Comparison of ENCODE assay signal across 8 mouse cellular contexts in the genomic region with DNA sequence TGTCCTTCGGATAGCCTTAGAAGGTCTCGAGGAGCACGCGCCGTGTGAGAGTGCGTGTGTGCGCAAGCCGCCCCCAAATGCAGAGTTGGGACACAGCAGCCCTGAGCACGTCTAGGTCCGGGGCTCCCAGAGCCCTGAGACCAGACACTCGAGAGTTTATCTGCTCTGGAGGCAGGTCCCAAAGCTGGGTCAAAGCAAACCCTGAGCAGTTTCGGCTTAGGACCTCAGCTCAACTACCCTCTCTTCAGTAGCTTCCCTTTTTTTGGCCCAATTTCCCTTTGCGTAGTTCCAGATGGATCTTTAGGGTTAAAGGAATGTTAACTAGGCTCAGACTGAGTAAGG. TPM values are rescaled to one million over a fixed set of nuclear protein-coding genes. Genes with fewer than 3 reads are reported as not detected.
DNase-seq lines count a peak whose midpoint lies in the region; ATAC-seq lines count a peak whose summit lies in the region.

No protein-coding gene starts in this region.

- no peak overlapping the region for H3K27ac ChIP-seq in kidney, embryonic 15.5 days
- H3K27ac ChIP-seq in embryonic facial prominence, embryonic 13.5 days, result no peak overlapping the region
- H3K27ac ChIP-seq in hindbrain, embryonic 15.5 days (replicated peaks), result peak overlapping the region; percentile 65
- peak overlapping the region; percentile 68 for H3K27ac ChIP-seq in midbrain, embryonic 16.5 days (ENCODE audit: low read length)

- H3K9me3 ChIP-seq in kidney, embryonic 15.5 days (replicated peaks), result no peaks in the 10 kb centered on the region
- no peaks in the 10 kb centered on the region for H3K9me3 ChIP-seq in embryonic facial prominence, embryonic 13.5 days
- no peaks in the 10 kb centered on the region for H3K9me3 ChIP-seq in hindbrain, embryonic 15.5 days
- H3K9me3 ChIP-seq in midbrain, embryonic 16.5 days (replicated peaks; ENCODE audit: control insufficient read depth, low read length, poor library complexity, severe bottlenecking), result no peaks in the 10 kb centered on the region

- 13% methylated on average over 13 of the region's 13 CpGs for WGBS in kidney, embryonic 15.5 days
- WGBS in embryonic facial prominence, embryonic 13.5 days, result 11% methylated on average over 13 of the region's 13 CpGs
- WGBS in hindbrain, embryonic 15.5 days, result 11% methylated on average over 13 of the region's 13 CpGs
- 11% methylated on average over 13 of the region's 13 CpGs for WGBS in midbrain, embryonic 16.5 days

- no peaks in the 10 kb centered on the region for H3K36me3 ChIP-seq in kidney, embryonic 15.5 days
- no peaks in the 10 kb centered on the region for H3K36me3 ChIP-seq in embryonic facial prominence, embryonic 13.5 days
- no peaks in the 10 kb centered on the region for H3K36me3 ChIP-seq in hindbrain, embryonic 15.5 days
- no peaks in the 10 kb centered on the region for H3K36me3 ChIP-seq in midbrain, embryonic 16.5 days (ENCODE audit: control insufficient read depth, insufficient read depth, low read length)

- H3K9ac ChIP-seq in kidney, embryonic 15.5 days, result peak overlapping the region; percentile 36; the same call in 1 of the 2 replicates
- H3K9ac ChIP-seq in embryonic facial prominence, embryonic 13.5 days, result no peak overlapping the region
- peak overlapping the region; percentile 44 for H3K9ac ChIP-seq in hindbrain, embryonic 15.5 days
- H3K9ac ChIP-seq in midbrain, embryonic 16.5 days (ENCODE audit: low read depth, low read length), result peak overlapping the region; percentile 47

- H3K4me2 ChIP-seq in kidney, embryonic 15.5 days, result peak overlapping the region; percentile 78
- peak overlapping the region; percentile 70 for H3K4me2 ChIP-seq in embryonic facial prominence, embryonic 13.5 days
- peak overlapping the region; percentile 74 for H3K4me2 ChIP-seq in hindbrain, embryonic 15.5 days
- peak overlapping the region; percentile 72 for H3K4me2 ChIP-seq in midbrain, embryonic 16.5 days (ENCODE audit: low read length)

- peak overlapping the region; percentile 42 for H3K4me3 ChIP-seq in kidney, embryonic 15.5 days (replicated peaks)
- peak overlapping the region; percentile 36 for H3K4me3 ChIP-seq in embryonic facial prominence, embryonic 13.5 days
- H3K4me3 ChIP-seq in hindbrain, embryonic 15.5 days, result peak overlapping the region; percentile 35
- peak overlapping the region; percentile 36 for H3K4me3 ChIP-seq in midbrain, embryonic 16.5 days (ENCODE audit: low read depth, low read length)

- peaks cover 39% of the 10 kb centered on the region for H3K4me1 ChIP-seq in kidney, embryonic 15.5 days
- H3K4me1 ChIP-seq in embryonic facial prominence, embryonic 13.5 days, result peaks cover 20% of the 10 kb centered on the region
- peaks cover 55% of the 10 kb centered on the region for H3K4me1 ChIP-seq in hindbrain, embryonic 15.5 days (replicated peaks)
- peaks cover 16% of the 10 kb centered on the region; the same call in 1 of the 2 replicates for H3K4me1 ChIP-seq in midbrain, embryonic 16.5 days (ENCODE audit: control insufficient read depth, insufficient read depth, low read length)

- intact Hi-C loops in left cerebral cortex, postnatal 4 days (cut with DNase I), result loop anchor here (5.0 kb wide), 1 partner anchor 1077 kb away; no protein-coding TSS in a partner anchor

- H3K27me3 ChIP-seq in kidney, embryonic 15.5 days, result peaks cover 30% of the 10 kb centered on the region
- peaks cover 79% of the 10 kb centered on the region for H3K27me3 ChIP-seq in embryonic facial prominence, embryonic 13.5 days
- no peaks in the 10 kb centered on the region for H3K27me3 ChIP-seq in hindbrain, embryonic 15.5 days
- H3K27me3 ChIP-seq in midbrain, embryonic 16.5 days (ENCODE audit: control insufficient read depth, insufficient read depth, low read depth, low read length), result no peaks in the 10 kb centered on the region; the same call in 1 of the 2 replicates

- no peak for DNase-seq in kidney, adult 8-10 months
- DNase-seq in left cerebral cortex, postnatal 4 days, result no peak
- DNase-seq in lung, adult 18-20 months, result no peak
- no peak for DNase-seq in frontal cortex, adult 2 months (ENCODE audit: extremely low spot score in 1 of 2, low spot score in 1 of 2)

- ATAC-seq in kidney, embryonic 15.5 days (replicated peaks; ENCODE audit: low FRiP score), result peak; percentile 43
- ATAC-seq in embryonic facial prominence, embryonic 13.5 days (ENCODE audit: insufficient number of reproducible peaks, insufficient read depth, low FRiP score, low TSS enrichment, low read depth), result no peak
- ATAC-seq in hindbrain, embryonic 15.5 days (ENCODE audit: low FRiP score, low read depth), result peak; percentile 55
- ATAC-seq in midbrain, embryonic 16.5 days, result peak; percentile 49

RNA-seq across cellular contexts. Expression of gene Nr2f1, which starts 11.2 kb away (rescaled TPM):
- polyA plus RNA-seq in kidney, embryonic 15.5 days (2015; fragmentation: Nextera tagmentation; extraction: Ambion mirVana), result 15.1 and 18.1 TPM in 2 replicates
- polyA plus RNA-seq in embryonic facial prominence, embryonic 13.5 days (2015; fragmentation: Nextera tagmentation; extraction: Ambion mirVana), result 14.1 and 15.8 TPM in 2 replicates
- polyA plus RNA-seq in hindbrain, embryonic 15.5 days (2015; fragmentation: Nextera tagmentation; extraction: Ambion mirVana), result 51.8 and 57.4 TPM in 2 replicates
- polyA plus RNA-seq in midbrain, embryonic 16.5 days (2015; fragmentation: Nextera tagmentation; extraction: Ambion mirVana), result 46.0 and 64.0 TPM in 2 replicates
- 100 to 1,000 TPM; 214 to 215 TPM for total RNA-seq in left cerebral cortex, postnatal 4 days (2021)
- polyA plus RNA-seq in frontal cortex, adult 2 months (2012; rRNA removed), result 115 and 123 TPM in 2 replicates

Comparison
In these comparisons a context has a peak if more than half of its experiments do, and no peak if none do; other contexts are left out.
1. H3K27ac ChIP-seq: peak in hindbrain, embryonic 15.5 days (single experiment) and midbrain, embryonic 16.5 days (single experiment); none in kidney, embryonic 15.5 days (single experiment) and embryonic facial prominence, embryonic 13.5 days (single experiment).
2. Peak in every context shown above with its lines, with median percentiles within 50 percentile points of each other: H3K4me2 ChIP-seq and H3K4me3 ChIP-seq.